Mouse (Mus musculus): ENCODE measurements around the gene Pttg1ip. TPM values are rescaled to one million over a fixed set of nuclear protein-coding genes. Genes with fewer than 3 reads are reported as not detected.

Pttg1ip gene
- polyA plus RNA-seq, 1 experiment from 2014 or later = 89.2 TPM

- ATAC-seq (replicated peaks; ENCODE audit: insufficient number of reproducible peaks, low FRiP score, low TSS enrichment, low read depth) = no peak
- no peaks in the 10 kb centered on the region for H3K9me3 ChIP-seq (replicated peaks; ENCODE audit: control insufficient read depth, low read length)
- 85% methylated on average over 4 of the region's 4 CpGs for WGBS
Measured at GRCm38 (mm10) chr10:77557641-77558040, 23.9 kb upstream of the Pttg1ip start.

GRCm38 (mm10) chr10:77560090-77560489 lies 21.4 kb upstream of the Pttg1ip start:
- WGBS = 87% methylated on average over 11 of the region's 11 CpGs
- no peak overlapping the region for H3K4me2 ChIP-seq (ENCODE audit: low read depth, low read length)
- no peak overlapping the region for H3K9ac ChIP-seq (replicated peaks; ENCODE audit: low read length)
- no peaks in the 10 kb centered on the region for H3K36me3 ChIP-seq (replicated peaks; ENCODE audit: control insufficient read depth, insufficient read depth, low read depth, low read length)
- no peak for DNase-seq (ENCODE audit: low spot score)
- no peaks in the 10 kb centered on the region; the same call in 1 of the 2 replicates for H3K27me3 ChIP-seq (ENCODE audit: control insufficient read depth, insufficient read depth, low read length)
- H3K9me3 ChIP-seq (replicated peaks; ENCODE audit: control insufficient read depth, low read length) = no peaks in the 10 kb centered on the region
- H3K4me3 ChIP-seq (ENCODE audit: low read depth, low read length) = no peak overlapping the region
- no peak overlapping the region for H3K27ac ChIP-seq (replicated peaks; ENCODE audit: low read depth, low read length)
- ATAC-seq (replicated peaks; ENCODE audit: insufficient number of reproducible peaks, low FRiP score, low TSS enrichment, low read depth) = no peak
- H3K4me1 ChIP-seq (ENCODE audit: control insufficient read depth, insufficient read depth, low read length) = no peaks in the 10 kb centered on the region

More at GRCm38 (mm10) chr10:77557641-77558040, 23.9 kb upstream of the Pttg1ip start:
- Histone ChIP-seq H3K27me3 (ENCODE audit: control insufficient read depth, insufficient read depth, low read length) (no peaks in the 10 kb centered on the region; the same call in 1 of the 2 replicates), H3K4me1 (ENCODE audit: control insufficient read depth, insufficient read depth, low read length) (no peaks in the 10 kb centered on the region), H3K27ac (replicated peaks; ENCODE audit: low read depth, low read length) (no peak overlapping the region), H3K9ac (replicated peaks; ENCODE audit: low read length) (no peak overlapping the region), H3K36me3 (replicated peaks; ENCODE audit: control insufficient read depth, insufficient read depth, low read depth, low read length) (no peaks in the 10 kb centered on the region), H3K4me3 (ENCODE audit: low read depth, low read length) (no peak overlapping the region), H3K4me2 (ENCODE audit: low read depth, low read length) (no peak overlapping the region)
- no peak for DNase-seq (ENCODE audit: low spot score)

- H3K36me3 ChIP-seq (replicated peaks; ENCODE audit: control insufficient read depth, insufficient read depth, low read depth, low read length) = no peaks in the 10 kb centered on the region
Measured at GRCm38 (mm10) chr10:77560830-77561229, 20.7 kb upstream of the Pttg1ip start.

GRCm38 (mm10) chr10:77561508-77561907 lies 20.0 kb upstream of the Pttg1ip start:
- no peak for ATAC-seq (replicated peaks; ENCODE audit: insufficient number of reproducible peaks, low FRiP score, low TSS enrichment, low read depth)

More at GRCm38 (mm10) chr10:77560830-77561229, 20.7 kb upstream of the Pttg1ip start:
- Histone ChIP-seq H3K4me1 (ENCODE audit: control insufficient read depth, insufficient read depth, low read length) (no peaks in the 10 kb centered on the region), H3K9ac (replicated peaks; ENCODE audit: low read length) (no peak overlapping the region), H3K9me3 (replicated peaks; ENCODE audit: control insufficient read depth, low read length) (no peaks in the 10 kb centered on the region), H3K4me3 (ENCODE audit: low read depth, low read length) (no peak overlapping the region), H3K27ac (replicated peaks; ENCODE audit: low read depth, low read length) (no peak overlapping the region), H3K4me2 (ENCODE audit: low read depth, low read length) (no peak overlapping the region), H3K27me3 (ENCODE audit: control insufficient read depth, insufficient read depth, low read length) (no peaks in the 10 kb centered on the region; the same call in 1 of the 2 replicates)
- ATAC-seq (replicated peaks; ENCODE audit: insufficient number of reproducible peaks, low FRiP score, low TSS enrichment, low read depth) = no peak
- DNase-seq (ENCODE audit: low spot score) = no peak
- WGBS = 87% methylated on average over 9 of the region's 9 CpGs

GRCm38 (mm10) chr10:77565005-77565404 lies 16.5 kb upstream of the Pttg1ip start:
- Histone ChIP-seq H3K9ac (replicated peaks; ENCODE audit: low read length) (no peak overlapping the region), H3K4me3 (ENCODE audit: low read depth, low read length) (no peak overlapping the region), H3K27me3 (ENCODE audit: control insufficient read depth, insufficient read depth, low read length) (no peaks in the 10 kb centered on the region; the same call in 1 of the 2 replicates), H3K4me2 (ENCODE audit: low read depth, low read length) (no peak overlapping the region), H3K9me3 (replicated peaks; ENCODE audit: control insufficient read depth, low read length) (no peaks in the 10 kb centered on the region), H3K4me1 (ENCODE audit: control insufficient read depth, insufficient read depth, low read length) (no peaks in the 10 kb centered on the region), H3K27ac (replicated peaks; ENCODE audit: low read depth, low read length) (no peak overlapping the region), H3K36me3 (replicated peaks; ENCODE audit: control insufficient read depth, insufficient read depth, low read depth, low read length) (no peaks in the 10 kb centered on the region)
- 82% methylated on average over 8 of the region's 8 CpGs for whole genome bisulfite sequencing
- DNase-seq (ENCODE audit: low spot score) = no peak
- ATAC-seq (replicated peaks; ENCODE audit: insufficient number of reproducible peaks, low FRiP score, low TSS enrichment, low read depth) = no peak

More at GRCm38 (mm10) chr10:77561508-77561907, 20.0 kb upstream of the Pttg1ip start:
- Histone ChIP-seq H3K36me3 (replicated peaks; ENCODE audit: control insufficient read depth, insufficient read depth, low read depth, low read length) (no peaks in the 10 kb centered on the region), H3K9ac (replicated peaks; ENCODE audit: low read length) (no peak overlapping the region), H3K9me3 (replicated peaks; ENCODE audit: control insufficient read depth, low read length) (no peaks in the 10 kb centered on the region), H3K4me1 (ENCODE audit: control insufficient read depth, insufficient read depth, low read length) (no peaks in the 10 kb centered on the region), H3K4me3 (ENCODE audit: low read depth, low read length) (no peak overlapping the region), H3K4me2 (ENCODE audit: low read depth, low read length) (no peak overlapping the region), H3K27me3 (ENCODE audit: control insufficient read depth, insufficient read depth, low read length) (no peaks in the 10 kb centered on the region; the same call in 1 of the 2 replicates), H3K27ac (replicated peaks; ENCODE audit: low read depth, low read length) (no peak overlapping the region)
- WGBS = 58% methylated on average over 2 of the region's 2 CpGs
- no peak for DNase-seq (ENCODE audit: low spot score)

GRCm38 (mm10) chr10:77566651-77567050 lies 14.9 kb upstream of the Pttg1ip start:
- Histone ChIP-seq H3K4me1 (ENCODE audit: control insufficient read depth, insufficient read depth, low read length) (no peaks in the 10 kb centered on the region), H3K9me3 (replicated peaks; ENCODE audit: control insufficient read depth, low read length) (no peaks in the 10 kb centered on the region), H3K9ac (replicated peaks; ENCODE audit: low read length) (no peak overlapping the region), H3K4me2 (ENCODE audit: low read depth, low read length) (no peak overlapping the region), H3K4me3 (ENCODE audit: low read depth, low read length) (no peak overlapping the region), H3K36me3 (replicated peaks; ENCODE audit: control insufficient read depth, insufficient read depth, low read depth, low read length) (no peaks in the 10 kb centered on the region), H3K27me3 (ENCODE audit: control insufficient read depth, insufficient read depth, low read length) (no peaks in the 10 kb centered on the region), H3K27ac (replicated peaks; ENCODE audit: low read depth, low read length) (no peak overlapping the region)
- ATAC-seq (replicated peaks; ENCODE audit: insufficient number of reproducible peaks, low FRiP score, low TSS enrichment, low read depth) (no peak), DNase-seq (ENCODE audit: low spot score) (peak; percentile 70)
- 33% methylated on average over 8 of the region's 8 CpGs for WGBS

- Histone ChIP-seq H3K4me3 (ENCODE audit: low read depth, low read length) (no peak overlapping the region), H3K36me3 (replicated peaks; ENCODE audit: control insufficient read depth, insufficient read depth, low read depth, low read length) (no peaks in the 10 kb centered on the region), H3K27ac (replicated peaks; ENCODE audit: low read depth, low read length) (no peak overlapping the region), H3K27me3 (ENCODE audit: control insufficient read depth, insufficient read depth, low read length) (no peaks in the 10 kb centered on the region), H3K4me1 (ENCODE audit: control insufficient read depth, insufficient read depth, low read length) (no peaks in the 10 kb centered on the region), H3K4me2 (ENCODE audit: low read depth, low read length) (no peak overlapping the region), H3K9ac (replicated peaks; ENCODE audit: low read length) (no peak overlapping the region), H3K9me3 (replicated peaks; ENCODE audit: control insufficient read depth, low read length) (no peaks in the 10 kb centered on the region)
- ATAC-seq (replicated peaks; ENCODE audit: insufficient number of reproducible peaks, low FRiP score, low TSS enrichment, low read depth) (no peak), DNase-seq (ENCODE audit: low spot score) (no peak)
- 40% methylated on average over 7 of the region's 7 CpGs for WGBS
Measured at GRCm38 (mm10) chr10:77569481-77569880, 12.0 kb upstream of the Pttg1ip start.

GRCm38 (mm10) chr10:77569973-77570658 lies 11.4 kb upstream of the Pttg1ip start:
- Histone ChIP-seq H3K9ac (replicated peaks; ENCODE audit: low read length) (no peak overlapping the region), H3K4me1 (ENCODE audit: control insufficient read depth, insufficient read depth, low read length) (no peaks in the 10 kb centered on the region), H3K4me3 (ENCODE audit: low read depth, low read length) (no peak overlapping the region), H3K9me3 (replicated peaks; ENCODE audit: control insufficient read depth, low read length) (no peaks in the 10 kb centered on the region), H3K27ac (replicated peaks; ENCODE audit: low read depth, low read length) (no peak overlapping the region), H3K27me3 (ENCODE audit: control insufficient read depth, insufficient read depth, low read length) (no peaks in the 10 kb centered on the region), H3K36me3 (replicated peaks; ENCODE audit: control insufficient read depth, insufficient read depth, low read depth, low read length) (no peaks in the 10 kb centered on the region), H3K4me2 (ENCODE audit: low read depth, low read length) (no peak overlapping the region)
- DNase-seq (ENCODE audit: low spot score) (peak; percentile 39), ATAC-seq (replicated peaks; ENCODE audit: insufficient number of reproducible peaks, low FRiP score, low TSS enrichment, low read depth) (no peak)
- WGBS = 51% methylated on average over 6 of the region's 6 CpGs

Measured in embryonic facial prominence, embryonic 11.5 days (tissue).